Mouse (Mus musculus) cerebellum, adult 11-12 months (tissue): ENCODE measurements around the gene Fgfr2.

ENCODE experiments used
- DNase-seq: peaks from one replicate; pipeline ENCODE4 v3.0.0; 2022

The Fgfr2 gene

GRCm38 (mm10) chr7:131747152-131748010, 1375.8 kb downstream of the Fgfr2 start:
- no peak for DNase-seq

GRCm38 (mm10) chr7:131746752-131747151, 1376.4 kb downstream of the Fgfr2 start:
- DNase-seq = no peak

- no peak for DNase-seq
Observed at GRCm38 (mm10) chr7:131743193-131743592, 1380.0 kb downstream of the Fgfr2 start.

- no peak for DNase-seq
Observed at GRCm38 (mm10) chr7:131722783-131723575, 1400.2 kb downstream of the Fgfr2 start.

- no peak for DNase-seq
Observed at GRCm38 (mm10) chr7:131722316-131722715, 1400.8 kb downstream of the Fgfr2 start.

- DNase-seq = no peak
Observed at GRCm38 (mm10) chr7:131718280-131718679, 1404.9 kb downstream of the Fgfr2 start.

GRCm38 (mm10) chr7:131713076-131713475, 1410.1 kb downstream of the Fgfr2 start:
- no peak for DNase-seq

GRCm38 (mm10) chr7:131696889-131697288, 1426.3 kb downstream of the Fgfr2 start:
- no peak for DNase-seq

- no peak for DNase-seq
Observed at GRCm38 (mm10) chr7:131687324-131687723, 1435.8 kb downstream of the Fgfr2 start.

GRCm38 (mm10) chr7:131677126-131677525, 1446.0 kb downstream of the Fgfr2 start:
- no peak for DNase-seq

- no peak for DNase-seq
Observed at GRCm38 (mm10) chr7:131670586-131670985, 1452.6 kb downstream of the Fgfr2 start.

GRCm38 (mm10) chr7:131669326-131669725, 1453.8 kb downstream of the Fgfr2 start:
- no peak for DNase-seq

GRCm38 (mm10) chr7:131660726-131661125, 1462.4 kb downstream of the Fgfr2 start:
- no peak for DNase-seq

- DNase-seq = no peak
Observed at GRCm38 (mm10) chr7:131656017-131656416, 1467.1 kb downstream of the Fgfr2 start.

GRCm38 (mm10) chr7:131653416-131653815, 1469.7 kb downstream of the Fgfr2 start:
- DNase-seq = no peak

- no peak for DNase-seq
Observed at GRCm38 (mm10) chr7:131651921-131652694, 1471.0 kb downstream of the Fgfr2 start.

- no peak for DNase-seq
Observed at GRCm38 (mm10) chr7:131650277-131650676, 1472.9 kb downstream of the Fgfr2 start.

- DNase-seq = no peak
Observed at GRCm38 (mm10) chr7:131648276-131648675, 1474.9 kb downstream of the Fgfr2 start.

- no peak for DNase-seq
Observed at GRCm38 (mm10) chr7:131647583-131647982, 1475.6 kb downstream of the Fgfr2 start.

- no peak for DNase-seq
Observed at GRCm38 (mm10) chr7:131644586-131644985, 1478.6 kb downstream of the Fgfr2 start.

- DNase-seq = no peak
Observed at GRCm38 (mm10) chr7:131644051-131644450, 1479.1 kb downstream of the Fgfr2 start.

GRCm38 (mm10) chr7:131643341-131643840, 1479.8 kb downstream of the Fgfr2 start:
- DNase-seq = no peak

- DNase-seq = no peak
Observed at GRCm38 (mm10) chr7:131629562-131629961, 1493.6 kb downstream of the Fgfr2 start.
